Mouse (Mus musculus): ENCODE results near the gene Tnf. TPM values are rescaled to one million over a fixed set of nuclear protein-coding genes. Genes with fewer than 3 reads are reported as not detected.

Tnf gene
- polyA plus RNA-seq, 1 experiment from 2014 or later = 0.48 TPM

DNA sequence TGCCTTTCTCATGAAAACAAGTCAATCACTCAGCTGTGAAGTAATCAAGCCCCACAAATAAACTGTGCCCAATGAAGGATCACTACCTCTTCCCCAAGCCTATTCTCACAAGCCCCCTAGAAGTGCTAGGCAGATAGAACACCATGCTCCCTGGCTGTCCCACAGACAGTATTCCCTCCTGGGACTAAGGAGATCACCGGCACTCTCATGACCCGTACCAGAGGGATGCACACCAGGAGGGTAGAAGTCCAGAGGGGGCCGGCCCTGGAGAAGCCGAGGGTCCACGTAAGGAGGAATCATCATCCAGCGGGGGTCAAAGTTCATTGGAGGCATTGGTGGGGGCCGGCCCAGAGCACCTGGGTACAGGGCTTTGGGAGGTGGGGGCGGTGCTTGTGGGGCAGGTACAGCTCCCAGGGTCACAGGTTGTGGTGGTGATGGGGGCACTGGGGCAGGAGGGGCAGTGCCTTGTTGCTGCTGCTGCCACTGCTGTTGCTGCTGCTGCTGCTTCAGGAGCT is 44.1 kb downstream of the Tnf start:
- Histone ChIP-seq H3K36me3 (ENCODE audit: control insufficient read depth, insufficient read depth) (peaks cover 94% of the 10 kb centered on the region), H3K4me2 (ENCODE audit: low read depth, low read length) (no peak overlapping the region), H3K27me3 (ENCODE audit: control insufficient read depth, insufficient read depth, low read depth, low read length) (no peaks in the 10 kb centered on the region), H3K4me1 (ENCODE audit: control insufficient read depth, low read depth, low read length) (peaks cover 7% of the 10 kb centered on the region), H3K4me3 (ENCODE audit: low read depth, low read length) (no peak overlapping the region), H3K27ac (ENCODE audit: low read length) (no peak overlapping the region), H3K9me3 (replicated peaks; ENCODE audit: control insufficient read depth, low read length) (no peaks in the 10 kb centered on the region), H3K9ac (ENCODE audit: low read depth, low read length) (no peak overlapping the region)
- 82% methylated on average over 8 of the region's 8 CpGs for WGBS (ENCODE audit: insufficient replicate concordance)
- no peak for ATAC-seq (ENCODE audit: low read depth)

DNA sequence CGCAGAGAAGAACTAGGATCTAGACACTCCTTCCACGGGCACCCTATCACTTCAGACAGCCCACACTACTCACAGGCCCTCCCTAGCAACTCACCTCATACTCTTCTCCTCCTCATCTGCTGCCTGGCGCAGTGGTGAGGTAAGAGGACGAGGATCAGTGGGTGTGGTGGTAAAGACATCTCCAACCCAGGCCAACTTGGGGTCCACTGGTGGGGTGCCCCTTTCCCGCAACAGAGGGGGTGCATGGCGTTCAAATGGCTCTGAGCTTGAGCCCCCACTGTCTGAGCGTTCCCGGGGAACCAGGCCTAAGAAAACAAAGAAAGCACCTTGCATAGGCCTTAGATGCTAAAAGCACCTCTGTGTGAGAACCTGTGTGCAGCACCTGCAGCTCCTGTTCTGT is 44.6 kb downstream of the Tnf start:
- H3K4me1 ChIP-seq (ENCODE audit: control insufficient read depth, low read depth, low read length) = peaks cover 3% of the 10 kb centered on the region; the same call in 1 of the 2 replicates
- no peaks in the 10 kb centered on the region for H3K27me3 ChIP-seq (ENCODE audit: control insufficient read depth, insufficient read depth, low read depth, low read length)
- 83% methylated on average over 8 of the region's 8 CpGs for WGBS (ENCODE audit: insufficient replicate concordance)
- no peaks in the 10 kb centered on the region for H3K9me3 ChIP-seq (replicated peaks; ENCODE audit: control insufficient read depth, low read length)
- H3K4me3 ChIP-seq (ENCODE audit: low read depth, low read length) = no peak overlapping the region
- ATAC-seq (ENCODE audit: low read depth) = no peak
- H3K36me3 ChIP-seq (ENCODE audit: control insufficient read depth, insufficient read depth) = peaks cover 97% of the 10 kb centered on the region
- H3K9ac ChIP-seq (ENCODE audit: low read depth, low read length) = no peak overlapping the region
- H3K27ac ChIP-seq (ENCODE audit: low read length) = no peak overlapping the region
- no peak overlapping the region for H3K4me2 ChIP-seq (ENCODE audit: low read depth, low read length)

DNA sequence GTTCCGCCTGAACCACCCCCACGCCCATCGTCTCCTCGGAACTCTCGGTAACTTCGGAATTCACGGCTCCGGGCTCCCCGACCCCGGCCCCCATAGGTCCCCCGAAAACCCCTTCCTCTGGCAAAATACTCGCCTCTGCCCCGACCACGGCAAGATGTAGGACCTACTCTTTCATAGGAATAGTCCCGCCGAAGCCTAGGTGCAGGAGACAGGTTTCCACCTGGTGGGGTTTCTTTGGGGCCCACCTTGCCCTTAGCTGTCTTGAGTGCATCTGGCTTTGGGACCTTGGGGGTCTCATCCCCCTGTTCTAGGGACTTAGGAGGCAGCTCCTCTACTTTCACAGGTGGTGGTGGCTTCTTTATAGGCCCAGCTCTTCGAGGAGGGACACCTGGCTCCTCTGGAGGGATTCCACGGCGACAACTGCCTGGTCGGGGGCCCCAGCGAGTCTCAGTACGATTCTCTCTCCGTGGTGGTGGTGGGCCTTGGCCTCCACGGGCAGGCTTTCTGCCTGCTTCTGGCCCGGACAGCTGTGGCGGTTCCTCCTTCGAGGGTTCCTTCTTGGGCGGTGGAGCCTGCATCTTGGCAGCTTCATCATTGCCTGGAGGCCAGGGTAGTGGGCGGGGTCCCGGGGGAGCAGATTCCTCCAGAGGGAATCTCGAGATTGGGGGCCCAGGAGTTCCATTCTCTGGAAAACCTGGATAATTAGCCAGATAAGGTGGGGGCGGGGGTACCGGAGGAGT is 45.2 kb downstream of the Tnf start:
- no peak overlapping the region for H3K9ac ChIP-seq (ENCODE audit: low read depth, low read length)
- H3K4me3 ChIP-seq (ENCODE audit: low read depth, low read length) = no peak overlapping the region
- H3K9me3 ChIP-seq (replicated peaks; ENCODE audit: control insufficient read depth, low read length) = no peaks in the 10 kb centered on the region
- peaks cover 96% of the 10 kb centered on the region for H3K36me3 ChIP-seq (ENCODE audit: control insufficient read depth, insufficient read depth)
- no peak overlapping the region for H3K4me2 ChIP-seq (ENCODE audit: low read depth, low read length)
- no peak overlapping the region for H3K27ac ChIP-seq (ENCODE audit: low read length)
- no peak for ATAC-seq (ENCODE audit: low read depth)
- H3K27me3 ChIP-seq (ENCODE audit: control insufficient read depth, insufficient read depth, low read depth, low read length) = no peaks in the 10 kb centered on the region
- 88% methylated on average over 33 of the region's 33 CpGs for WGBS (ENCODE audit: insufficient replicate concordance)
- no peaks in the 10 kb centered on the region for H3K4me1 ChIP-seq (ENCODE audit: control insufficient read depth, low read depth, low read length)

DNA sequence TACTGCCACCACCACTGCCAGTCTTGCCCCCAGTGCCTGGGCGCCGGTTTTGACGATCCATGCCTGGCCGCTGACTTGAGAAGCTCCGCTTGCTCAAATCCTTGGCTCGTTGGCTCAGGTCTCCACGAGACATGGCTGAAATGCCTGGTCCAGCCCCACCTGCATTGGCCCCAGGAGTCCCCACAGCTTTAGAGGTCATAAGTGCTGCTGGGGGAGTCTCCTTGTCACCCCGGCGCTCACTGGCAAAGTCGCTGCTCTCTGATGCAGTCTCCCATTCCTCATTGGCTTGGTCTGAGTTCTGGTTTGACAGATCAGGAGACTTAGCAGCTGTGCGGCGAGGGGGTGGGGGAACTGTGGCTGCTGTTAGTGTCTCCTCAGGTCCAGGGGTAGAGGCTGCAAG is 46.4 kb downstream of the Tnf start:
- WGBS (ENCODE audit: insufficient replicate concordance) = 88% methylated on average over 12 of the region's 12 CpGs
- Histone ChIP-seq H3K27ac (ENCODE audit: low read length) (no peak overlapping the region), H3K4me1 (ENCODE audit: control insufficient read depth, low read depth, low read length) (no peaks in the 10 kb centered on the region), H3K4me2 (ENCODE audit: low read depth, low read length) (no peak overlapping the region), H3K36me3 (ENCODE audit: control insufficient read depth, insufficient read depth) (peaks cover 91% of the 10 kb centered on the region), H3K4me3 (ENCODE audit: low read depth, low read length) (no peak overlapping the region), H3K27me3 (ENCODE audit: control insufficient read depth, insufficient read depth, low read depth, low read length) (no peaks in the 10 kb centered on the region), H3K9me3 (replicated peaks; ENCODE audit: control insufficient read depth, low read length) (no peaks in the 10 kb centered on the region), H3K9ac (ENCODE audit: low read depth, low read length) (no peak overlapping the region)
- ATAC-seq (ENCODE audit: low read depth) = no peak

DNA sequence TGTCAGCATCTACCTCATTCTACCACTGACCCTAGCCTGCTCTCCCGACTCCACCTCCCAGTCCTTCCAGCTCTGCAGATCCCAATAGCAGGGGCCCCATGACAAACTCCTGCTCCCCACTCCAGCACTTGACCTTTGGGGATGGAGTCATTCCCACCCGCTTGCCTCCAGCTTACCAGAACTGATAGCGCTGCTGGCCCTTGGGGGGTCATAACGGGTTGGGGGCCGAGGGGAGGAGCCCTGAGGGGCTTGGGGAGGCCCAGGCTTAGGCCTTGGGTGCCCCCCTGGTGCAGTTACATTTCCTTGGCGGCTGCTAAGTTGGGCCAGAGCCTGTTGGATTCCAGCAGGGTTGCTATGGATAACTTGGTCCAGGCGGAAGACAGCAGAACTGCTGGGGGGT is 47.2 kb downstream of the Tnf start:
- peaks cover 91% of the 10 kb centered on the region for H3K36me3 ChIP-seq (ENCODE audit: control insufficient read depth, insufficient read depth)
- no peak overlapping the region for H3K27ac ChIP-seq (ENCODE audit: low read length)
- no peak overlapping the region for H3K9ac ChIP-seq (ENCODE audit: low read depth, low read length)
- WGBS (ENCODE audit: insufficient replicate concordance) = 81% methylated on average over 7 of the region's 7 CpGs
- H3K9me3 ChIP-seq (replicated peaks; ENCODE audit: control insufficient read depth, low read length) = no peaks in the 10 kb centered on the region
- H3K4me3 ChIP-seq (ENCODE audit: low read depth, low read length) = no peak overlapping the region
- no peaks in the 10 kb centered on the region for H3K27me3 ChIP-seq (ENCODE audit: control insufficient read depth, insufficient read depth, low read depth, low read length)
- H3K4me2 ChIP-seq (ENCODE audit: low read depth, low read length) = no peak overlapping the region
- no peaks in the 10 kb centered on the region for H3K4me1 ChIP-seq (ENCODE audit: control insufficient read depth, low read depth, low read length)
- no peak for ATAC-seq (ENCODE audit: low read depth)

DNA sequence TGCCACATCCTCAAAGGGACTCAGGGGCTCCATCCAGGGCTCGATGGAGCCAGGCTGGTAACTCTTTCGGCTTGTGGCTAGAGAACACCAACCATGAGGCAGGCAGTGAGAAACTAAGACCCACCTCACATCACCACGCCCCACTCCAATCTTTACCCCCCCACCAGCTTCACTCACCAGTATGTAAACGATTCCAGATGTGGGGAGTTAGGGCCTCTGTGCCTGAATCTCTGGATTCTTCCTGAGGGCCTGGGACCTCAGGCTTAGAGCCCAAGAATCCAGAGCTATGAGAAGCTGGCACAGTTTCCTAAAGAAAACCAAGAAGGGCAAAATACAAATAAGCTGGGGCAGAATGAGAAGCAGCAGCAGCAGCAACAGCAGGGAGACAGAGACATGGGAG is 47.9 kb downstream of the Tnf start:
- no peaks in the 10 kb centered on the region for H3K4me1 ChIP-seq (ENCODE audit: control insufficient read depth, low read depth, low read length)
- WGBS (ENCODE audit: insufficient replicate concordance) = 82% methylated on average over 4 of the region's 4 CpGs
- H3K27ac ChIP-seq (ENCODE audit: low read length) = no peak overlapping the region
- no peak for ATAC-seq (ENCODE audit: low read depth)
- no peaks in the 10 kb centered on the region for H3K9me3 ChIP-seq (replicated peaks; ENCODE audit: control insufficient read depth, low read length)
- H3K36me3 ChIP-seq (ENCODE audit: control insufficient read depth, insufficient read depth) = peaks cover 90% of the 10 kb centered on the region
- H3K4me2 ChIP-seq (ENCODE audit: low read depth, low read length) = no peak overlapping the region
- H3K9ac ChIP-seq (ENCODE audit: low read depth, low read length) = no peak overlapping the region
- no peak overlapping the region for H3K4me3 ChIP-seq (ENCODE audit: low read depth, low read length)
- H3K27me3 ChIP-seq (ENCODE audit: control insufficient read depth, insufficient read depth, low read depth, low read length) = no peaks in the 10 kb centered on the region

DNA sequence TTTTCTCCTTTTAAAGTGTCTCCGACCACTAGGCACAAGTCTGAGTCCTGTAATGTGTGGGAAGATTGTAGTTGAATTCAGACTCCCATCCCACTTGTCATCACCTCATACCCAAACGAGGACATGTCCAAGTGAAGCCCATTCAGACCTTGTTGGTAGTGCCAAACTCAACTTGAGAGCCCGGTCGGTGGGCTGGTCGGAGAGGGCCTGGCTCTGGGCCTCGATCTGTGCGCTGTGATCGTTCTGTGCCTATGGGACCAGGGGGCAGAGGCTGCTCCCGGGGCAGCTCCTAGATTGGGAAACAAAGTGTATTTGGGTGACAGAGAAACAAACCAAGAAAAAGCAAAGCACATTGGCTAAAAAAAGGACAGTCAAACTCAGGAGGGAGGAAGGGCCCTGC is 48.7 kb downstream of the Tnf start:
- Histone ChIP-seq H3K4me2 (ENCODE audit: low read depth, low read length) (no peak overlapping the region), H3K9me3 (replicated peaks; ENCODE audit: control insufficient read depth, low read length) (no peaks in the 10 kb centered on the region), H3K27me3 (ENCODE audit: control insufficient read depth, insufficient read depth, low read depth, low read length) (no peaks in the 10 kb centered on the region), H3K9ac (ENCODE audit: low read depth, low read length) (no peak overlapping the region), H3K36me3 (ENCODE audit: control insufficient read depth, insufficient read depth) (peaks cover 82% of the 10 kb centered on the region), H3K4me3 (ENCODE audit: low read depth, low read length) (no peak overlapping the region), H3K4me1 (ENCODE audit: control insufficient read depth, low read depth, low read length) (no peaks in the 10 kb centered on the region), H3K27ac (ENCODE audit: low read length) (no peak overlapping the region)
- 84% methylated on average over 9 of the region's 9 CpGs for whole genome bisulfite sequencing (ENCODE audit: insufficient replicate concordance)
- ATAC-seq (ENCODE audit: low read depth) = no peak

DNA sequence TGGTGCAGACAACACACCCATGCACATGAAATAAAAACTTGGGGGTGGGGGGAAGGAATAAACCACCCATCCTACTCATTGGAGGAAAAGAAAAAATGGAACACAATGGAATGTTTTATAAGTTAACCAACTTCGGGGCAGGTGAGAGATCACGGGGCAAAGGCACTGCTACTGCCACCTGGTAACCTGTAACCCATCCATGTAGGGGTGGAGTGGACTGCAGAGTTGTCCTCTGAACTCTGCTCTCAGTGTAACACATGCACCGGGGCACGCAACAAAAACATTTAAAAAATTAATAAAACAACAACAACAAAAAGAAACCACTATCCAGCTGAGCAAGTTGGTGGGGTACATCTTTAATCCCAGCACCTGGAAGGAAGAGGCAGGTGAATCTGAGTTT is 49.7 kb downstream of the Tnf start:
- 87% methylated on average over 4 of the region's 4 CpGs for WGBS (ENCODE audit: insufficient replicate concordance)
- no peak for ATAC-seq (ENCODE audit: low read depth)
- H3K9me3 ChIP-seq (replicated peaks; ENCODE audit: control insufficient read depth, low read length) = no peaks in the 10 kb centered on the region
- no peak overlapping the region for H3K9ac ChIP-seq (ENCODE audit: low read depth, low read length)
- no peak overlapping the region for H3K27ac ChIP-seq (ENCODE audit: low read length)
- no peak overlapping the region for H3K4me3 ChIP-seq (ENCODE audit: low read depth, low read length)
- H3K4me2 ChIP-seq (ENCODE audit: low read depth, low read length) = no peak overlapping the region
- H3K36me3 ChIP-seq (ENCODE audit: control insufficient read depth, insufficient read depth) = peaks cover 77% of the 10 kb centered on the region
- H3K4me1 ChIP-seq (ENCODE audit: control insufficient read depth, low read depth, low read length) = no peaks in the 10 kb centered on the region
- no peaks in the 10 kb centered on the region for H3K27me3 ChIP-seq (ENCODE audit: control insufficient read depth, insufficient read depth, low read depth, low read length)

Data from liver, embryonic 16.5 days (tissue).